In the genomic region with DNA sequence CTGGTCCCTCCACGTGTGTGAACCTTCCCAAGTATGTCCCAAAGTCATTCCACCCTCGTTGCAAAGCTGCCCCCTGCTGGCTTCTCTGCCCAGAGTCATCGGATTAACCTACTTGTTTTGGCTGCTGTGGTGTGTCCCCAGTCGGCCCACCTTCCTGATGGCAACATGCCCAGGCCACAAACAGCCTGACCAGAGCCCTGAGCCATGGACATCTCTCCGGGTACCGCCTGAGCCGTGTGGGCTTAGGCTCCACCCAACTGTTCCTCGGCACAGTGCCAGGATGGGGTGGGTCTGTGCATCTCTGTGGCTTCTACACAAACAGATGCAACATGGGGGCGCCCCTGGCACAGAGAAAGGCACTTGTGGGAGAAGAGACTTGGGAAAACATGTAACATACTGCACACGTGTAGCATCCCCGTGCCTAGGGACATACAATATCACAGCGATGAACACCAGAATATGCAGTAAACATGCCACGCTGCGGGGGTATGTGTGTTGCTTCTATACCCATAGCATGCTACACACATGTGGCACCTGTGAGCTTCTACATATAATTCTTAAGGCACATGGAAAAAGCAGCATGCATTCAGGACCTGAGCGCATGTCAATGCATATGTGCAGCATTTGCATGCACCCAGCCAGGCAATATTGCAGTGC, we compare ENCODE assay signal across 8 mouse cellular contexts. TPM values are rescaled to one million over a fixed set of nuclear protein-coding genes. Genes with fewer than 3 reads are reported as not detected.
DNase-seq lines count a peak whose midpoint lies in the region; ATAC-seq and TF ChIP-seq lines count a peak whose summit lies in the region.

No protein-coding gene starts in this region.

- H3K4me2 ChIP-seq in forebrain, embryonic 15.5 days (replicated peaks) = peak overlapping the region; percentile 72
- peak overlapping the region; percentile 64 for H3K4me2 ChIP-seq in liver, embryonic 13.5 days
- peak overlapping the region; percentile 94 for H3K4me2 ChIP-seq in neural tube, embryonic 12.5 days (replicated peaks)

- peak; percentile 74 to 83 for DNase-seq in heart, postnatal 14 days
- DNase-seq in kidney, postnatal 4 days = peak; percentile 84 to 87
- DNase-seq in liver, embryonic 13.5 days = no peak
- DNase-seq in testis, postnatal 14 days (ENCODE audit: low spot score) = peak; percentile 53

- no peak overlapping the region for H3K27ac ChIP-seq in ES-Bruce4 (ENCODE audit: insufficient read depth, low read length)
- peak overlapping the region; percentile 81 for H3K27ac ChIP-seq in forebrain, embryonic 15.5 days (replicated peaks)
- no peak overlapping the region for H3K27ac ChIP-seq in liver, embryonic 13.5 days
- H3K27ac ChIP-seq in neural tube, embryonic 12.5 days = no peak overlapping the region

- no peaks in the 10 kb centered on the region for H3K9me3 ChIP-seq in ES-Bruce4 (replicated peaks; ENCODE audit: control insufficient read depth, insufficient read depth, low read length, poor library complexity, severe bottlenecking)
- no peaks in the 10 kb centered on the region for H3K9me3 ChIP-seq in forebrain, embryonic 15.5 days
- no peaks in the 10 kb centered on the region for H3K9me3 ChIP-seq in liver, embryonic 13.5 days (replicated peaks)
- no peaks in the 10 kb centered on the region for H3K9me3 ChIP-seq in neural tube, embryonic 12.5 days

- H3K9ac ChIP-seq in ES-Bruce4 (ENCODE audit: low read depth, poor library complexity, severe bottlenecking) = no peak overlapping the region
- peak overlapping the region; percentile 93 for H3K9ac ChIP-seq in forebrain, embryonic 15.5 days (replicated peaks)
- no peak overlapping the region for H3K9ac ChIP-seq in liver, embryonic 13.5 days
- 0 out of 2 replicates have a peak overlapping the region, but pooled peaks have one; percentile 86 for H3K9ac ChIP-seq in neural tube, embryonic 12.5 days

- TF ChIP-seq POLR2A in ES-Bruce4 (IDR thresholded peaks at IDR 0.05; ENCODE audit: insufficient read depth, low read length) = no peak

- peaks cover 16% of the 10 kb centered on the region for H3K27me3 ChIP-seq in ES-Bruce4 (ENCODE audit: control insufficient read depth, insufficient read depth, low read length, poor library complexity, severe bottlenecking)
- no peaks in the 10 kb centered on the region for H3K27me3 ChIP-seq in forebrain, embryonic 15.5 days
- H3K27me3 ChIP-seq in liver, embryonic 13.5 days = peaks cover 99% of the 10 kb centered on the region
- H3K27me3 ChIP-seq in neural tube, embryonic 12.5 days (replicated peaks) = peaks cover 46% of the 10 kb centered on the region

- TF ChIP-seq EP300 in ES-Bruce4 (IDR thresholded peaks at IDR 0.05; ENCODE audit: insufficient read depth, low read depth, low read length) = 0 out of 2 replicates have a peak, but pooled peaks have one; percentile 24

- peaks cover 4% of the 10 kb centered on the region for H3K4me1 ChIP-seq in ES-Bruce4 (ENCODE audit: control insufficient read depth, insufficient read depth, low read length)
- peaks cover 73% of the 10 kb centered on the region for H3K4me1 ChIP-seq in forebrain, embryonic 15.5 days
- H3K4me1 ChIP-seq in liver, embryonic 13.5 days (replicated peaks) = peaks cover 17% of the 10 kb centered on the region
- H3K4me1 ChIP-seq in neural tube, embryonic 12.5 days = peaks cover 65% of the 10 kb centered on the region

- 3% methylated on average over 15 of the region's 15 CpGs for WGBS in forebrain, embryonic 15.5 days
- 5% methylated on average over 15 of the region's 15 CpGs for WGBS in liver, embryonic 13.5 days (ENCODE audit: insufficient replicate concordance)
- WGBS in neural tube, embryonic 12.5 days = 3% methylated on average over 15 of the region's 15 CpGs

- ATAC-seq in cerebellum, adult (ENCODE audit: insufficient number of reproducible peaks, low FRiP score, low TSS enrichment) = 0 out of 2 replicates have a peak, but pooled peaks have one; percentile 21
- ATAC-seq in forebrain, embryonic 15.5 days (replicated peaks) = peak; percentile 47
- no peak for ATAC-seq in liver, embryonic 13.5 days (ENCODE audit: low read depth)
- ATAC-seq in neural tube, embryonic 12.5 days (ENCODE audit: low FRiP score, low read depth) = peak; percentile 34

- H3K4me3 ChIP-seq in ES-Bruce4 (ENCODE audit: low read depth, low read length) = peak overlapping the region; percentile 69
- H3K4me3 ChIP-seq in forebrain, embryonic 15.5 days = peak overlapping the region; percentile 88
- peak overlapping the region; percentile 53 for H3K4me3 ChIP-seq in liver, embryonic 13.5 days (replicated peaks)
- H3K4me3 ChIP-seq in neural tube, embryonic 12.5 days = peak overlapping the region; percentile 75

- TF ChIP-seq CTCF in ES-Bruce4 (IDR thresholded peaks at IDR 0.05; ENCODE audit: low read depth, low read length) = peak; percentile 75

- intact Hi-C loops in heart, postnatal 14 days (cut with DNase I) = loop anchor here (1.0 to 5.0 kb wide), 2 partner anchors 25 to 282 kb away; no protein-coding TSS in a partner anchor

- no peaks in the 10 kb centered on the region for H3K36me3 ChIP-seq in ES-Bruce4 (ENCODE audit: control insufficient read depth, insufficient read depth, low read length, poor library complexity, severe bottlenecking)
- no peaks in the 10 kb centered on the region for H3K36me3 ChIP-seq in forebrain, embryonic 15.5 days
- H3K36me3 ChIP-seq in liver, embryonic 13.5 days = no peaks in the 10 kb centered on the region
- H3K36me3 ChIP-seq in neural tube, embryonic 12.5 days = no peaks in the 10 kb centered on the region

RNA-seq across cellular contexts. Expression of a gene that starts 0.8 kb away (rescaled TPM):
- 4.9 TPM in 2 replicates for polyA plus RNA-seq in ES-Bruce4 (2011; ENCODE audit: insufficient read depth, insufficient read length, low read depth, missing spikeins)
- 12.9 and 13.2 TPM in 2 replicates for polyA plus RNA-seq in forebrain, embryonic 15.5 days (2015; fragmentation: Nextera tagmentation; extraction: Ambion mirVana)
- total RNA-seq in heart, postnatal 14 days (2021) = 1 to 10 TPM; 2.2 to 2.3 TPM
- polyA plus RNA-seq in liver, embryonic 13.5 days (2015; fragmentation: Nextera tagmentation; extraction: Ambion mirVana) = 0.03 and 0.27 TPM in 2 replicates
- polyA plus RNA-seq in neural tube, embryonic 12.5 days (2016; fragmentation: Nextera tagmentation; extraction: Ambion mirVana) = 9.1 and 11.1 TPM in 2 replicates

RNA-seq across cellular contexts. Expression of a gene that starts 54.8 kb away (rescaled TPM):
- polyA plus RNA-seq in ES-Bruce4 (2011; ENCODE audit: insufficient read depth, insufficient read length, low read depth, missing spikeins) = 0.25 TPM in 1 of 2 replicates, not detected in the other
- polyA plus RNA-seq in forebrain, embryonic 15.5 days (2015; fragmentation: Nextera tagmentation; extraction: Ambion mirVana) = not detected in 2 replicates
- not detected for total RNA-seq in heart, postnatal 14 days (2021)
- polyA plus RNA-seq in liver, embryonic 13.5 days (2015; fragmentation: Nextera tagmentation; extraction: Ambion mirVana) = not detected in 2 replicates
- polyA plus RNA-seq in neural tube, embryonic 12.5 days (2016; fragmentation: Nextera tagmentation; extraction: Ambion mirVana) = not detected in 2 replicates

Comparison
In these comparisons a context has a peak if more than half of its experiments do, and no peak if none do; other contexts are left out.
1. H3K9ac ChIP-seq: peak in forebrain, embryonic 15.5 days (single experiment) and neural tube, embryonic 12.5 days (single experiment); none in ES-Bruce4 (single experiment) and liver, embryonic 13.5 days (single experiment).
2. Peak in every context shown above with its lines, with median percentiles within 50 percentile points of each other: H3K4me3 ChIP-seq and H3K4me2 ChIP-seq.